Mouse (Mus musculus): Measurements from ENCODE around the gene Ptch1.

The Ptch1 gene

GRCm38 (mm10) chr13:63496646-63497582, 76.5 kb downstream of the Ptch1 start, which contains the start of gene Fancc:
Gene Fancc (minus strand): TSS chr13:63497278.
- no peak for DNase-seq (ENCODE audit: low spot score in 2 of 2)

- DNase-seq (ENCODE audit: low spot score in 2 of 2): no peak
Measured at GRCm38 (mm10) chr13:63487707-63488042, 85.7 kb downstream of the Ptch1 start.

GRCm38 (mm10) chr13:63486791-63487706, 86.3 kb downstream of the Ptch1 start:
- DNase-seq (ENCODE audit: low spot score in 2 of 2): no peak

GRCm38 (mm10) chr13:63475356-63475755, 98.0 kb downstream of the Ptch1 start:
- DNase-seq (ENCODE audit: low spot score in 2 of 2): no peak
